Mouse (Mus musculus) forebrain, embryonic 16.5 days (tissue): Measurements from ENCODE around the gene Tmem189. TPM values are rescaled to one million over a fixed set of nuclear protein-coding genes. Genes with fewer than 3 reads are reported as not detected.

Source experiments
- ATAC-seq: fragments of 200-750 bp; cut with Nextera tagmentation; 2 replicates; pipeline ENCODE4 v1.8.0; 2017; ENCODE audit warnings: mild to moderate bottlenecking, moderate library complexity
- H3K27ac ChIP-seq: fragments of 300-500 bp; sonication (generic); 2 replicates; pipeline ENCODE4 v1.5.1; 2014; ENCODE audit warnings: low read length, control low read depth
- H3K27me3 ChIP-seq: fragments of 300-500 bp; sonication (generic); replicated peaks from 2 replicates; pipeline ENCODE4 v1.6.1; 2014; ENCODE audit warnings: low read length; ENCODE audit not compliant: control insufficient read depth, insufficient read depth
- H3K36me3 ChIP-seq: fragments of 300-500 bp; sonication (generic); 2 replicates; pipeline ENCODE4 v1.6.1; 2014; ENCODE audit not compliant: control insufficient read depth, insufficient read depth
- H3K4me1 ChIP-seq: fragments of 300-500 bp; sonication (generic); replicated peaks from 2 replicates; pipeline ENCODE4 v1.6.1; 2014; ENCODE audit warnings: low read length; ENCODE audit not compliant: control insufficient read depth, insufficient read depth
- H3K4me2 ChIP-seq: fragments of 300-500 bp; sonication (generic); 2 replicates; pipeline ENCODE4 v1.6.1; 2014; ENCODE audit warnings: mild to moderate bottlenecking, low read length, control low read depth
- H3K4me3 ChIP-seq: fragments of 300-500 bp; sonication (generic); replicated peaks from 2 replicates; pipeline ENCODE4 v1.5.1; 2014; ENCODE audit warnings: mild to moderate bottlenecking, low read length, control low read depth
- H3K9ac ChIP-seq: fragments of 300-500 bp; sonication (generic); replicated peaks from 2 replicates; pipeline ENCODE4 v1.6.1; 2014; ENCODE audit warnings: low read depth, low read length, control low read depth
- H3K9me3 ChIP-seq: fragments of 300-500 bp; sonication (generic); 2 replicates; pipeline ENCODE4 v1.6.1; 2016; ENCODE audit warnings: low read length; ENCODE audit not compliant: control insufficient read depth
- WGBS: fragments of 180-500 bp; shearing (Covaris S2); extraction: QIAGEN DNeasy Blood & Tissue Kit; methylation state at CpG from one replicate; pipeline ENCODE4 v1.1.7; 2014; 5-methylcytosine and 5-hydroxymethylcytosine counted together
- polyA plus RNA-seq: library from polyadenylated mRNA; unstranded; fragments of >200 nt; fragmentation: Nextera tagmentation; extraction: Ambion mirVana; gene quantifications from 2 replicates; pipeline ENCODE4 v1.2.1, GENCODE M21; 2015

Tmem189 gene
- polyA plus RNA-seq, 1 experiment from 2014 or later: 30.2 TPM

GRCm38 (mm10) chr2:167721159-167721882 lies 31.7 kb upstream of the Tmem189 start:
- Histone ChIP-seq H3K9me3 (no peaks in the 10 kb centered on the region), H3K4me2 (no peak overlapping the region), H3K36me3 (no peaks in the 10 kb centered on the region), H3K4me1 (no peaks in the 10 kb centered on the region), H3K27me3 (no peaks in the 10 kb centered on the region), H3K9ac (no peak overlapping the region), H3K4me3 (no peak overlapping the region), H3K27ac (no peak overlapping the region)
- 81% methylated on average over 11 of the region's 11 CpGs for WGBS
- no peak for ATAC-seq

- H3K9me3 ChIP-seq: no peaks in the 10 kb centered on the region
- 81% methylated on average over 4 of the region's 4 CpGs for WGBS
These were observed 29.9 kb upstream of the Tmem189 start for GRCm38 (mm10) chr2:167719520-167719919.

GRCm38 (mm10) chr2:167717208-167717607 lies 27.6 kb upstream of the Tmem189 start:
- 68% methylated on average over 1 of the region's 1 CpGs for WGBS
- no peak for ATAC-seq
- Histone ChIP-seq H3K9ac (no peak overlapping the region), H3K4me2 (no peak overlapping the region), H3K9me3 (no peaks in the 10 kb centered on the region), H3K27me3 (no peaks in the 10 kb centered on the region), H3K36me3 (no peaks in the 10 kb centered on the region), H3K4me1 (no peaks in the 10 kb centered on the region), H3K27ac (no peak overlapping the region), H3K4me3 (no peak overlapping the region)

More at GRCm38 (mm10) chr2:167719520-167719919, 29.9 kb upstream of the Tmem189 start:
- H3K4me3 ChIP-seq: no peak overlapping the region
- H3K36me3 ChIP-seq: no peaks in the 10 kb centered on the region
- no peak overlapping the region for H3K4me2 ChIP-seq
- H3K27me3 ChIP-seq: no peaks in the 10 kb centered on the region
- no peak overlapping the region for H3K9ac ChIP-seq
- ATAC-seq: no peak
- H3K4me1 ChIP-seq: no peaks in the 10 kb centered on the region
- H3K27ac ChIP-seq: no peak overlapping the region

GRCm38 (mm10) chr2:167715008-167715407 lies 25.4 kb upstream of the Tmem189 start:
- H3K9me3 ChIP-seq: no peaks in the 10 kb centered on the region
- no peak overlapping the region for H3K4me3 ChIP-seq
- H3K9ac ChIP-seq: no peak overlapping the region
- no peaks in the 10 kb centered on the region for H3K27me3 ChIP-seq
- no peak for ATAC-seq
- H3K4me2 ChIP-seq: no peak overlapping the region
- no peaks in the 10 kb centered on the region for H3K4me1 ChIP-seq
- no peaks in the 10 kb centered on the region for H3K36me3 ChIP-seq
- no peak overlapping the region for H3K27ac ChIP-seq
- WGBS: 78% methylated on average over 6 of the region's 6 CpGs

- no peak overlapping the region for H3K4me2 ChIP-seq
- 93% methylated on average over 6 of the region's 6 CpGs for WGBS
- H3K9me3 ChIP-seq: no peaks in the 10 kb centered on the region
- no peaks in the 10 kb centered on the region for H3K4me1 ChIP-seq
- H3K9ac ChIP-seq: no peak overlapping the region
- H3K36me3 ChIP-seq: no peaks in the 10 kb centered on the region
- no peak for ATAC-seq
- H3K27ac ChIP-seq: no peak overlapping the region
- no peaks in the 10 kb centered on the region for H3K27me3 ChIP-seq
- H3K4me3 ChIP-seq: no peak overlapping the region
These were observed 24.7 kb upstream of the Tmem189 start for GRCm38 (mm10) chr2:167714298-167714697.

- H3K27ac ChIP-seq: no peak overlapping the region
- no peak for ATAC-seq
- no peak overlapping the region for H3K4me3 ChIP-seq
- H3K36me3 ChIP-seq: no peaks in the 10 kb centered on the region
- no peaks in the 10 kb centered on the region for H3K4me1 ChIP-seq
- H3K4me2 ChIP-seq: no peak overlapping the region
- H3K9me3 ChIP-seq: no peaks in the 10 kb centered on the region
- H3K9ac ChIP-seq: no peak overlapping the region
- H3K27me3 ChIP-seq: no peaks in the 10 kb centered on the region
- 78% methylated on average over 21 of the region's 23 CpGs for WGBS
These were observed 23.5 kb upstream of the Tmem189 start for GRCm38 (mm10) chr2:167712872-167713821.

DNA sequence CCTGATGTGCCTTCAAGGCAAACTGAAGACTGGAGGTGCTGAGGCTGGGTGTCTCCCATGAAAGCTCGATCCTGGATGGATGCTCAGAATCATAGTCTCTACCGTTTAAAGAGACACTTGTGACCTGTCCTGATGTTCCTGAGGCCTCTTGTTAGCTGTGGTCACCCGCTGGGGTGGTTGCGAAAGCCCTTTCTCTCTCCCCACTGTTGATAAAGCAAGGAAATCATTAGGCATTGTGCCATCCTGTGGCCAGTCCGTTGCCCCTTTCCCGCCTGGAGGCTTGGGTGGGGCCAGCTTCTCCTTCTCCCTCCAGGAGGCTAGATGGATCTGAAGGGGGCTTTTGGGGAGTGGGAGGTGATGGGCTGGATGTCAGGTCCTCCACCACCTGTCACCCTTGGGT lies 21.0 kb upstream of the Tmem189 start:
- Histone ChIP-seq H3K9ac (no peak overlapping the region), H3K4me2 (no peak overlapping the region), H3K4me1 (no peaks in the 10 kb centered on the region), H3K27ac (no peak overlapping the region), H3K36me3 (no peaks in the 10 kb centered on the region), H3K4me3 (no peak overlapping the region), H3K9me3 (no peaks in the 10 kb centered on the region), H3K27me3 (no peaks in the 10 kb centered on the region)
- 53% methylated on average over 6 of the region's 6 CpGs for WGBS
- no peak for ATAC-seq

DNA sequence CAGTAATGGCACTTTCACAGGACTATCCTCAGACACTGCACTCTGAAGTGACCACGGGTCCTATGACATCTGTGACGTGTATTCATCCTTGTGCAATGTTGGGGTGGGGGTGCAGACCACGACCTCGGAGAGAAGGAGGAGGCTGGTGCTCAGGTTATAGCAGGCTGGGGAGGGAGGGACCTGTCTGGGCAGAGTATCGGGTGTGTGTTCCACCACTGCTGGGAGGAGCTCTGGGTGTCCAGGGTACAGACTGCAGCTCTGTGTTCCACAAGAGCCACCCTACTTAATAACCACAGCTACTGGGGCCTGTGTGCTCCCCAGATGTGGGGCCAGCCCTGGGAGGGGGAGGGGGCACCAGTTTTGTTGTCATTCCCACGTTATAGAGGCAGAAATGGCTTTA lies 20.3 kb upstream of the Tmem189 start:
- H3K4me3 ChIP-seq: no peak overlapping the region
- no peak for ATAC-seq
- no peak overlapping the region for H3K27ac ChIP-seq
- no peaks in the 10 kb centered on the region for H3K9me3 ChIP-seq
- H3K4me2 ChIP-seq: no peak overlapping the region
- no peak overlapping the region for H3K9ac ChIP-seq
- H3K36me3 ChIP-seq: no peaks in the 10 kb centered on the region
- 66% methylated on average over 6 of the region's 6 CpGs for WGBS
- no peaks in the 10 kb centered on the region for H3K4me1 ChIP-seq
- H3K27me3 ChIP-seq: no peaks in the 10 kb centered on the region

DNA sequence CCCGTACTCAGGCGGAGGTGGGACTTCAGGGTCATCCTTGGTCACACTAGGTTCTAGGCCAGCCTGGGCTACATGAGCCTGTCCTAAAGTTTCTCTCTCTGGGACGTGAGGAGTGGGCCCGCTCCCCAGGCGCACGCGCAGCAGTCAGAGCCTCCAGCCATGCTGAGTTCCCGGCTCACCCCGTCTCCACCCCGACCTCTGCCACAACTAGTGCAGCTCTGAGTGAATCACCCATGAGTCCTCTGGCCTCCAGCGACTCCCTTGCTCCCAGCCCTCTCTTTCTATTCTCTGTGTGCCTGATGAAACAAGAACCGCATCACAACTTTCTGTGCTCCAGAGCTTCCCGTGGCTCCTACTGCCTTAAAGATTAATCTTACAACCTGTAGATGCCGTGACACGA lies 18.8 kb upstream of the Tmem189 start:
- Histone ChIP-seq H3K4me3 (no peak overlapping the region), H3K27ac (no peak overlapping the region), H3K9me3 (no peaks in the 10 kb centered on the region), H3K4me2 (no peak overlapping the region), H3K36me3 (no peaks in the 10 kb centered on the region), H3K27me3 (no peaks in the 10 kb centered on the region), H3K4me1 (no peaks in the 10 kb centered on the region), H3K9ac (no peak overlapping the region)
- 69% methylated on average over 15 of the region's 15 CpGs for WGBS
- ATAC-seq: no peak
